Mouse (Mus musculus): ENCODE measurements around the gene Nrarp.

DNA sequence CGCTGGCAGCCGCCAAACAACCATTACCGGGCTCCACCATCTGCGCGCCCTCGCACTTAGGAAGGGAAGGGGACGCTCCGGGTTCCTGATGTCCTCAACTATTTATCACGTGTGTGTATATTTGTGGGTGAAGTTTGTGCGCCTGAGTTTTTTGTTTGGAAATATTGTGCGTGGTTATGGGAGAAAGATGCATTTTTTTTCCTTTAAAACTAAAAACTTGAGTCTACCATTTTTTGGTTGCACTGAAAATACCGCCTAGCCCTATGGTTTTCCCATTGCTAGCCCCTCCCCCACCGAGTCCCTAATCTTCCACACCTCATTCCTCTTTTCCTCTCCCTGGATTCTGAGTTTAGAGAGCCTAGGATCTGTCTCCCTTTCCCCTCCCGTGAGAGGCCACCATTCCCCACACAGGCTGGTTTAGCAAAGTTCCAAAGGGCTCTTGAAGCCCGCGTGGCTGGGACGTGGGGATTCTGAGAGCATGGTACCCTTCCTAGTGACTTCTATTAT, 1.4 kb downstream of the Nrarp start:
- no peak for TF ChIP-seq CTCF (conservative IDR thresholded peaks at IDR 0.05 in 1 of 2, IDR thresholded peaks at IDR 0.05 in 1 of 2; ENCODE audit: low read depth in 2 of 2, low read length in 2 of 2)
- no peak for TF ChIP-seq RCOR1 (conservative IDR thresholded peaks at IDR 0.05; ENCODE audit: low read depth, low read length)
- TF ChIP-seq MAX (IDR thresholded peaks at IDR 0.05; ENCODE audit: low read length) = no peak
- 0 out of 2 replicates have a peak, but pooled peaks have one; percentile 26 for TF ChIP-seq POLR2A (IDR thresholded peaks at IDR 0.05; ENCODE audit: low read depth, low read length)
- TF ChIP-seq E2F4 (IDR thresholded peaks at IDR 0.05; ENCODE audit: insufficient replicate concordance, low read depth, low read length) = 0 out of 2 replicates have a peak, but pooled peaks have one; percentile 41
- TF ChIP-seq USF1 (IDR thresholded peaks at IDR 0.05; ENCODE audit: low read depth, low read length) = no peak

Measured in CH12.LX (cell line).